Mouse (Mus musculus) adrenal gland, adult 8-10 months (tissue): Measurements from ENCODE around the gene Slpi. TPM values are rescaled to one million over a fixed set of nuclear protein-coding genes. Genes with fewer than 3 reads are reported as not detected.
"Not testable (repeated sequence)": the region's sequence is repeated elsewhere in the genome, so short reads cannot be mapped to it uniquely, and the experiment has no call there.

Experiments
- DNase-seq: peaks from one replicate; pipeline ENCODE4 v3.0.0; 2022
- total RNA-seq, 4 experiments: library from RNA; stranded (reverse); gene quantifications; 2 replicates each; pipeline ENCODE4 v1.2.4; 2022

Gene Slpi
- total RNA-seq, 4 experiments from 2014 or later: 8.5 to 24.2 (median 22.2) TPM

GRCm38 (mm10) chr2:164373187-164373586 lies 15.7 kb downstream of the Slpi start:
- DNase-seq: no peak

- no peak for DNase-seq
These were observed 16.4 kb downstream of the Slpi start for GRCm38 (mm10) chr2:164372408-164373053.

DNA sequence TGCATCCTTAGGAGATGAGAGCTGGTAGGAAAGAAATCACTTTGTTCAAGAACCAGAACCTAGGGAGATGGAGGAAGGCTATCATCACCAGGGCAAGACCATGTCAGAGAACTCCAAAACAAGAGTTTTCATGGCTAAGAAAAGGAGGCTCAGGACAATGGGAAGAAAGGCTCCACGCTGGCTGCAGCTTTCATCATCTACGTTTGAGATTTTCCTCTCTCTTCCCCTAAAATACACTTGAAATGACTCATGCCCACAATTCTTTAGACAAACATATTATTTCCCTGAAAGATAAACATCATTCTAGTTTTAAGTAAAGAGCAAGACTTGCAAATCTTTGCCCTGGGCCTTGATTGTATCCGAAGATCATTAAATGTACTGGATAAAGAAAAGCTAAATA lies 17.5 kb downstream of the Slpi start:
- no peak for DNase-seq

- no peak for DNase-seq
These were observed 20.2 kb downstream of the Slpi start for GRCm38 (mm10) chr2:164368620-164369105.

- no peak for DNase-seq
These were observed 21.9 kb downstream of the Slpi start for GRCm38 (mm10) chr2:164366947-164367346.

- DNase-seq: no peak
These were observed 27.8 kb downstream of the Slpi start for GRCm38 (mm10) chr2:164360974-164361657.

- no peak for DNase-seq
These were observed 29.2 kb downstream of the Slpi start for GRCm38 (mm10) chr2:164359668-164360067.

DNA sequence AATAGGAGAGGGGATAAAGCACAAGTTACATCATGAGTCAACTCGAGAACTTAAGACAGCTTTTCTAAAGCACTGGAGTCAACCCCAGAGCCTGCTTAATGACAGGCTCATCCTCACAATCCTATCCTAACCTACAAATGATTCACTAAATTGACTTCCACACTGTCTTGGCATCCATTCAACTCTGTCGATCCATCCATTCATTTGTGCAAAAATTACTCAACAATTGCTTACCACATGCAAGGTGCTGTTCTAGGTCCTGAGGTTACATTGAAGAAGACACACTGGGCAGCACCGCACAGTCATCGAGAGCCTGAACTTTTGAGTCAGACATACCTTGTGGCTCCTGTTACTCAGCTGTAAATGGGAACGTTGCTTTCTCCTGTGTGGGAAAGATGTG lies 29.9 kb downstream of the Slpi start:
- no peak for DNase-seq

- no peak for DNase-seq
These were observed 30.5 kb downstream of the Slpi start for GRCm38 (mm10) chr2:164358373-164358772.

- DNase-seq: peak; percentile 10
These were observed 32.5 kb downstream of the Slpi start for GRCm38 (mm10) chr2:164356177-164356967.

DNA sequence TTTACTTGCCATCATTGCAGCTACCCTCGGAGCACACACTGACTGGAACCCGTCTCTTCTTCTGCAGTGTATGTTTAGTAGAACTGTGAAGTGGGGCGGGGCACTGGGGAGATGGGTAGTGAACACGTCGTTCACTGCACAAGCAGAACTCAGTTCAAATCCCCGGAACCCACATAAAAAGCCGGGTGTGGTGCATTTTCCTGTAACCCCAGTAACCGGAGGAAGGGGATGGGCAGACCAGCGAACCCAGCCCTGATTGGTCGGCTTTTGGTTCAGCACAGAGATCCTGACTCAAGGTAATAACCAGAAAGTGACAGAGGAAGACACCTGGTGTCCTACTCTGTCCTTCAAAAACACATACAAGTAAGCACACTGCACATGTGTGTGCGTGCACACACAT lies 35.5 kb downstream of the Slpi start:
- no peak for DNase-seq

DNA sequence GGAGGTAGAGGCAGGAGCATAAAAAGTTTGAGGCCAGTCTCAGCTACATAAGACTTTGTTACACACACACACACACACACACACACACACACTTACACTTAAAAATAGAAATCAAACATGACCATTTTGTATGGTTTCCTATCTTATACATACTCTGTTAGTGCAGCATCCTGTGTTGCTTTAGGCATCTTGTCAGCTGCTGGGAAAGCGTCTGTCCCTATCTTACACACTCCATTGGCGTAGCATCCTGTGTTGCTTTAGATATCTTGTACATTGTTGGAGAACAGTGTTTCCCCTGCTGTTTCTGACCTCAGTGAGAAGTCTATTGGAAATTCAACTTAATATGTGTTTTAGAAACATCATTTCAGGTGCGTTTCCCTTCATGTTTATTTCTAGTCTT lies 36.2 kb downstream of the Slpi start:
- DNase-seq: no peak

DNA sequence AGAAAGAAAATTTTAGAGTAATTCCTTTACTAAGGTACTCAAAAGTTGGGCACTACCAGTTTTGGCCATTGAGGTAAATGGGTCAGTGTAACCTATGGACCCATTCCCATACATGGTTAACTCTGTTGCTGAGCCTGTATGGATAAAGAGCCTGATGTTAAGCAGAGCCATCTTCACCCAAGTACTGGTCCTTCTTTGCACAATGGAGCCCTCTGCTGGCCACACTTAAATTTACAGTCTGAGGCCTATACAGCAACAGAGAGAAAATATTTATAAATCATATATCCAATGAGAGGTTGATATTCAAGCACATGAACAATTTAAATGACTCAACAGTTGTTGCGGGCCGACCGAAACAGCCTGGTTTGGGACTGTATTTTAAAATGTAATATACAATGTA lies 39.9 kb downstream of the Slpi start:
- no peak for DNase-seq

DNA sequence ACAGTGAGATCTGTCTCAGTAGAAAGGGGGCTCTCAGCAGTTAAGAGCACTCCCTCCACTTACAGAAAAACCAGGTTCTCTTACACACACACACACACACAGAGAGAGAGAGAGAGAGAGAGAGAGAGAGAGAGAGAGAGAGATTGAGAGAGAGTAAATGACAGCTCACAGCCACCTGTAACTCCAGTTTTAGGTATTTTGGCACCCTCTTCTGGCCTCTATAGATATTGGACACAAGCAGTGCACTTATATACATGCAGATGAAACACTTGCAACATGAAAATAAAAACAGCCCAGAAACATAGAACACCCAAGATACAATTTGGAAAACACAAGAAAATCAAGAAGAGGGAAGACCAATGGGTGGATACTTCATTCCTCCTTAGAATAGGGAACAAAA lies 41.2 kb downstream of the Slpi start:
- DNase-seq: not testable (repeated sequence)

DNA sequence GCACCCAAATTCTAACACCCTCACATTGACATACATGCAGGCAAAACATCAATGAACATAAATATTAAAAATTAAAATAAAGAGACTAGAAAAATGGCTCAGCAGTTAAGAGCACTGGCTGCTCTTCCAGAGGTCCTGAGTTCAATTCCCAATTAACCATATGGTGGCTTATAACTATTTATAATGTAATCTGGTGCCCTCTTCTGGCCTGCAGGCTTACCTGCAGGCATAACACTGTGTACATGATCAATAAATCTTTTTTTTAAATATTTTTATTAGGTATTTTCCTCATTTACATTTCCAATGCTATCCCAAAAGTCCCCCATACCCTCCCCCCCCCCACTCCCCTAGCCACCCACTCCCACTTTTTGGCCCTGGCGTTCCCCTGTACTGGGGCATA lies 45.2 kb downstream of the Slpi start:
- DNase-seq: not testable (repeated sequence)

- DNase-seq: not testable (repeated sequence)
These were observed 56.5 kb downstream of the Slpi start, which contains the start of gene Svs5 for GRCm38 (mm10) chr2:164332440-164332839. TSS of gene Svs5 (plus strand) at chr2:164332740.

GRCm38 (mm10) chr2:164320983-164321382 lies 67.9 kb downstream of the Slpi start:
- DNase-seq: no peak

DNA sequence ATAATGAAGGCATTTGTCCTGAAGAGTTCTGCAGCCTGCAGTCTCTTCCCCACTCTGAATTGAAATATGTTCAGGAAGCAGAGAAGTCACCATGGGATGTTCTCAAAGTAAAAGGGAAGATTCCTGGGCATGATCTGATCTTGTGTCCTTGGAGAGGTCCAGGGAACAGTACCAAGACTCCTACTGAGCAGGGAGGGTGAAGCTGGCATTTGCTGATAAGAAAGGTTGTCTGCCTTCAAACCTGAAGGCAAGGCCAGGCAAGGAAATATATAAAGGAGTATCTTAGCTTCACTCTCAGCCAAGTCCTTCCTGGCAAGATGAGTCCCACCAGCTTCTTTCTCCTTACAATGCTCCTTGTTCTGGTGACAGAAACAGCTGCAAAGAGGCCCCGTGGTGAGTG lies 72.4 kb downstream of the Slpi start, which contains the start of gene Svs6:
Gene Svs6, plus strand, starts transcription at position 301 of the 400 bp plus-strand sequence.
- DNase-seq: not testable (repeated sequence)

DNA sequence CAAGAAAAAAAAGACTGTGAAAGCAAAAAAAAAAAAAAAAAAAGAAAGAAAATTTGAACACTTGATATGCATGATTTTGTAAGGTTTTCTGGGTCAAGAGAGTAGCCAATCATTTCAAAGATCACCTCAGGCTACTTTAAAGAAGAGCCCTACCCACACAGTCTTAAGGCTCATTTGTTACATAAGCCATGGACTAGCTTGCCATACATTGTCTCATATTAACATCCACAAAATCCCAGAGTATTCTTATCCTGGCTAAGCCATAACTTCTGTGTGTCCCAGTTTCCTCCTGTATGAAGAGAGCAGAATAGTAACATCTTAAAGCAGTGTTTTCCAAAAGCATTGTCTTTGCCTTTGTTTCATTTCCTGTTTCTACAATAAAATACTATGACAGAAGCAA lies 73.4 kb downstream of the Slpi start:
- not testable (repeated sequence) for DNase-seq

- DNase-seq: no peak
These were observed 76.3 kb downstream of the Slpi start for GRCm38 (mm10) chr2:164312599-164312998.
